Mouse (Mus musculus) brain, embryonic 14.5 days (tissue): ENCODE results near the gene Zfp972. TPM values are rescaled to one million over a fixed set of nuclear protein-coding genes. Genes with fewer than 3 reads are reported as not detected.
"Not testable (repeated sequence)": the region's sequence is repeated elsewhere in the genome, so short reads cannot be mapped to it uniquely, and the experiment has no call there.

Experiments
- DNase-seq: peaks from one replicate; pipeline ENCODE4 v3.0.0-alpha.2; 2011; ENCODE audit warnings: low read depth
- polyA plus RNA-seq: library from polyadenylated mRNA; depleted of rRNA; stranded (reverse); fragments of >200 nt; gene quantifications from 2 replicates; pipeline ENCODE4 v1.2.3, GENCODE M21; 2012; rRNA removed

Gene Zfp972
- polyA plus RNA-seq = 0.30 and 0.32 TPM in 2 replicates

GRCm38 (mm10) chr2:177925563-177926103 lies at the start of gene Zfp972:
Zfp972 (minus strand) TSS chr2:177925613.
- DNase-seq = peak; percentile 1

GRCm38 (mm10) chr2:177974814-177975213 lies 49.4 kb upstream of the Zfp972 start:
- DNase-seq = not testable (repeated sequence)

DNA sequence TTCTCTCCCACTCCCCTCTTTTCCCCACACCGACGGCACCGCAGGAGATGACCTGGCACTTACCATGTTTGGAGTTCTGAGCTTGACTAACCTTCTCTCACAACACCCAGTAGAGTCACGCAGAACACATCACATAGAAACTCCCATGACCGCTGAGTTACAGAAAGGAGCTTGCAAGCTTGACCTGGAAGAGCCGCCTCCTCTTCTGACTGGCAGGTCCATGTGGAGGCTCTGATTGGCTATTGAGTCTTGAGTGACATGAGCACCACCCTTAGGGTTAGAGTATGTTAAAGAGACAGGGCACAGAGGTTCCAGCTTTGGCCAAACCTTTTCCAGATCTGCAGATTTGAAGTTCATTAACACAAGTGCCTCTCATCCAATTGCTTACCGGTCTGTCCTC lies 31.7 kb upstream of the Zfp972 start, which contains the start of gene Gm14326:
Gene Gm14326 (minus strand): TSS at position 153 of the 400 bp plus-strand sequence.
- peak; percentile 59 for DNase-seq

- peak; percentile 5 for DNase-seq
Measured at GRCm38 (mm10) chr2:177956734-177957133, 31.3 kb upstream of the Zfp972 start.

GRCm38 (mm10) chr2:177903276-177903675 lies 22.1 kb downstream of the Zfp972 start:
- not testable (repeated sequence) for DNase-seq

DNA sequence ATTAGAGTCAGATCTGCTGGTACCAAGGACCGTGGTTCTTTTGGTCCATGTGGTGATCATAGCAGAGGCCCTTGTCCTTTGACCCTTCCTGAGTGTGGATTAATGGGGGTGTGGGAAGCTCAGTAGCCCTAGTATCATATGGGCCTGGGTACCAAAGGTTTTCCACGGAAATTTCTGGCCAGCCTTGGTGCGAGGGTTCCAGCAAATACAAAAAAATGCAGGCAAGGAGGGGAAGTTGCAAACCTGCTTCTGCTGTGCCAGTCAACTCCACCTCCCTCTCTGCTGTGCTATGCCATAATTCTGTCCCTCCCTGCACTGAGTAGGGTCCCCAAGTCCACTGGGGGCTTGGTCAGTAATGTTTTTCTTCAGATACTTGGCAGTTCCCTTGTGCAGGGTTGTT lies 27.2 kb downstream of the Zfp972 start:
- DNase-seq = not testable (repeated sequence)

DNA sequence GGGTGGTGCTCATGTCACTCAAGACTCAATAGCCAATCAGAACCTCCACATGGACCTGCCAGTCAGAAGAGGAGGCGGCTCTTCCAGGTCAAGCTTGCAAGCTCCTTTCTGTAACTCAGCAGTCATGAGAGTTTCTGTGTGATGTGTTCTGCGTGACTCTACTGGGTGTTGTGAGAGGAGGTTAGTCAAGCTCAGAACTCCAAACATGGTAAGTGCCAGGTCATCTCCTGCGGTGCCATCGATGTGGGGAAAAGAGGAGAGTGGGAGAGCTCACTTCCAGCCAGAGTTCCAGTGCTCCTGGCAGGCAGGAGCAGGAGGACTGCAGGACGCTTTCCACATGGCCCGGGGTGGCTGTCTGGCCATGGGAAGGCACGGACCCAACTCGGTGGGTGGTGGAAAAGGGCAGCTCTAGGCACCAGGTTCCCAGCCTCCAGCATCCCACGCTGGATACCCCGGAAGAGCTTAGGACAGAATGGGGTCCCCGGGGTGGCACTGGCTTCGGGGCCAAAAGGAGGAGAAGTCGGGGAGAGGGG lies 28.3 kb downstream of the Zfp972 start, which contains the start of gene Gm14327:
Gene Gm14327 (plus strand): TSS at position 51 of the 533 bp plus-strand sequence.
- not testable (repeated sequence) for DNase-seq

GRCm38 (mm10) chr2:177887743-177888142 lies 37.7 kb downstream of the Zfp972 start:
- DNase-seq = not testable (repeated sequence)

DNA sequence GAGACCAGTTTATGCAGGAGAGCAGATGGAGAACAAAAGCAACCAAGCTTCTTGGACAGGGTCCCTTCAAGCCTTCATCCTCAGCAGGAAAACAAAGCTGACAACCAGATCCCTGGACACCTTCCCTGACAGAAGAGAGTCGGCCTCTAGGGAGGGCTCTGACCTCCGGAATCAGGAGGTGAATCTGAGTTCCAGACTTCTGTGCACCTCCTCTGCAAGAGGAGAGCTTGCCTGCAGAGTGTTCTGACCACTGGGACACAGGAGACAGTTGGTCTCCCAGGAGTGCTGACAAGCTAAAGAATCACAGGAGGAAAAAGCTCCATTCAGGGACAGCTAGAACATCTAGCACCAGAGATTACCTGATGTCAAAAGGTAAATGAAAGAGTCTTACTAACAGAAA lies 63.2 kb downstream of the Zfp972 start:
- DNase-seq = not testable (repeated sequence)

Other genes starting within 250 kb of the Zfp972 start
- gene Gm14322, start 166.3 kb downstream of the Zfp972 start, polyA plus RNA-seq = 5.2 and 6.5 TPM in 2 replicates
- gene Gm14325, start 85.3 kb downstream of the Zfp972 start, polyA plus RNA-seq = 30.5 and 40.9 TPM in 2 replicates
- 1.4 and 2.6 TPM in 2 replicates for gene Gm14327, start 28.5 kb downstream of the Zfp972 start, polyA plus RNA-seq
- 6.5 and 7.2 TPM in 2 replicates for gene Gm14326, start 31.7 kb upstream of the Zfp972 start, polyA plus RNA-seq
- 3.9 and 7.2 TPM in 2 replicates for gene Zfp971, start 97.7 kb upstream of the Zfp972 start, polyA plus RNA-seq
- 6.7 and 7.4 TPM in 2 replicates for gene Zfp931, start 152.9 kb upstream of the Zfp972 start, polyA plus RNA-seq
- 57.7 and 64.7 TPM in 2 replicates for gene Phactr3, start 193.4 kb upstream of the Zfp972 start, polyA plus RNA-seq